Mouse (Mus musculus): ENCODE data around the gene Rala. TPM values are rescaled to one million over a fixed set of nuclear protein-coding genes. Genes with fewer than 3 reads are reported as not detected.
"Not testable (repeated sequence)": the region's sequence is repeated elsewhere in the genome, so short reads cannot be mapped to it uniquely, and the experiment has no call there.

Gene Rala
- polyA plus RNA-seq, 1 experiment from 2014 or later: 206 TPM

- no peak for ATAC-seq (ENCODE audit: low FRiP score)
- 41% methylated on average over 1 of the region's 1 CpGs for WGBS
- Histone ChIP-seq H3K9ac (no peak overlapping the region), H3K4me1 (replicated peaks) (no peaks in the 10 kb centered on the region), H3K27me3 (no peaks in the 10 kb centered on the region), H3K27ac (no peak overlapping the region), H3K4me3 (no peak overlapping the region), H3K9me3 (no peaks in the 10 kb centered on the region), H3K36me3 (no peaks in the 10 kb centered on the region), H3K4me2 (no peak overlapping the region)
These were observed 10.2 kb upstream of the Rala start for GRCm38 (mm10) chr13:17954282-17954681.

- H3K4me3 ChIP-seq; H3K4me2 ChIP-seq; H3K4me1 ChIP-seq (replicated peaks); H3K27ac ChIP-seq; H3K9me3 ChIP-seq; H3K36me3 ChIP-seq; H3K9ac ChIP-seq; H3K27me3 ChIP-seq; ATAC-seq (ENCODE audit: low FRiP score): not testable (repeated sequence)
- 91% methylated on average over 8 of the region's 8 CpGs for WGBS
These were observed 6.5 kb upstream of the Rala start for GRCm38 (mm10) chr13:17950581-17950980.

- no peak for ATAC-seq (ENCODE audit: low FRiP score)
- no peak overlapping the region for H3K27ac ChIP-seq
- no peaks in the 10 kb centered on the region for H3K9me3 ChIP-seq
- H3K4me1 ChIP-seq (replicated peaks): peaks cover 7% of the 10 kb centered on the region
- H3K4me3 ChIP-seq: no peak overlapping the region
- H3K4me2 ChIP-seq: no peak overlapping the region
- WGBS: 79% methylated on average over 18 of the region's 18 CpGs
- no peak overlapping the region for H3K9ac ChIP-seq
- no peaks in the 10 kb centered on the region for H3K36me3 ChIP-seq
- H3K27me3 ChIP-seq: no peaks in the 10 kb centered on the region
These were observed 5.5 kb upstream of the Rala start for GRCm38 (mm10) chr13:17949555-17949954.

- H3K9me3 ChIP-seq: no peaks in the 10 kb centered on the region
These were observed 547 bp downstream of the Rala start for GRCm38 (mm10) chr13:17943306-17944077.

GRCm38 (mm10) chr13:17942338-17942737 lies 1.7 kb downstream of the Rala start:
- ATAC-seq (ENCODE audit: low FRiP score): no peak
- peak overlapping the region; percentile 97 for H3K4me3 ChIP-seq
- 78% methylated on average over 6 of the region's 6 CpGs for WGBS
- H3K36me3 ChIP-seq: no peaks in the 10 kb centered on the region
- peaks cover 25% of the 10 kb centered on the region for H3K4me1 ChIP-seq (replicated peaks)
- H3K9me3 ChIP-seq: no peaks in the 10 kb centered on the region
- no peak overlapping the region for H3K27ac ChIP-seq
- H3K27me3 ChIP-seq: no peaks in the 10 kb centered on the region
- H3K9ac ChIP-seq: peak overlapping the region; percentile 96; the same call in 1 of the 2 replicates
- H3K4me2 ChIP-seq: peak overlapping the region; percentile 73

More at GRCm38 (mm10) chr13:17943306-17944077, 547 bp downstream of the Rala start:
- H3K9ac ChIP-seq: peak overlapping the region; percentile 96
- H3K27me3 ChIP-seq: no peaks in the 10 kb centered on the region
- H3K4me2 ChIP-seq: peak overlapping the region; percentile 73
- H3K4me1 ChIP-seq (replicated peaks): peaks cover 25% of the 10 kb centered on the region
- peak overlapping the region; percentile 97 for H3K27ac ChIP-seq
- ATAC-seq (ENCODE audit: low FRiP score): peak; percentile 80
- peak overlapping the region; percentile 97 for H3K4me3 ChIP-seq
- H3K36me3 ChIP-seq: no peaks in the 10 kb centered on the region
- WGBS: under 1% methylated on average over 36 of the region's 70 CpGs

- Histone ChIP-seq H3K4me1 (replicated peaks) (peaks cover 7% of the 10 kb centered on the region; the same call in 1 of the 2 replicates), H3K9me3 (no peaks in the 10 kb centered on the region), H3K27me3 (no peaks in the 10 kb centered on the region), H3K36me3 (peaks cover 5% of the 10 kb centered on the region), H3K4me3 (no peak overlapping the region), H3K9ac (no peak overlapping the region), H3K4me2 (no peak overlapping the region), H3K27ac (peak overlapping the region; percentile 35; the same call in 1 of the 2 replicates)
- WGBS: 72% methylated on average over 1 of the region's 1 CpGs
- no peak for ATAC-seq (ENCODE audit: low FRiP score)
These were observed 36.7 kb downstream of the Rala start for GRCm38 (mm10) chr13:17907309-17907708.

- Histone ChIP-seq H3K9me3 (no peaks in the 10 kb centered on the region), H3K4me3 (no peak overlapping the region), H3K27ac (no peak overlapping the region), H3K4me1 (replicated peaks) (peaks cover 20% of the 10 kb centered on the region), H3K36me3 (peaks cover 5% of the 10 kb centered on the region), H3K9ac (no peak overlapping the region), H3K4me2 (no peak overlapping the region), H3K27me3 (no peaks in the 10 kb centered on the region)
- ATAC-seq (ENCODE audit: low FRiP score): no peak
- WGBS: 94% methylated on average over 4 of the region's 4 CpGs
These were observed 42.6 kb downstream of the Rala start for GRCm38 (mm10) chr13:17901474-17901873.

GRCm38 (mm10) chr13:17900641-17901040 lies 43.4 kb downstream of the Rala start:
- Histone ChIP-seq H3K36me3 (peaks cover 9% of the 10 kb centered on the region), H3K27ac (no peak overlapping the region), H3K27me3 (no peaks in the 10 kb centered on the region), H3K9ac (no peak overlapping the region), H3K4me3 (no peak overlapping the region), H3K9me3 (no peaks in the 10 kb centered on the region), H3K4me1 (replicated peaks) (peaks cover 22% of the 10 kb centered on the region), H3K4me2 (no peak overlapping the region)
- WGBS: 91% methylated on average over 5 of the region's 5 CpGs
- ATAC-seq (ENCODE audit: low FRiP score): no peak

GRCm38 (mm10) chr13:17897040-17897439 lies 47.0 kb downstream of the Rala start:
- peak; percentile 77 for ATAC-seq (ENCODE audit: low FRiP score)
- 43% methylated on average over 1 of the region's 1 CpGs for WGBS
- peak overlapping the region; percentile 71 for H3K27ac ChIP-seq

GRCm38 (mm10) chr13:17891545-17891944 lies 52.5 kb downstream of the Rala start:
- H3K27ac ChIP-seq: no peak overlapping the region
- H3K36me3 ChIP-seq: peaks cover 69% of the 10 kb centered on the region
- ATAC-seq (ENCODE audit: low FRiP score): no peak
- H3K27me3 ChIP-seq: no peaks in the 10 kb centered on the region
- H3K9me3 ChIP-seq: no peaks in the 10 kb centered on the region
- H3K4me3 ChIP-seq: no peak overlapping the region
- 95% methylated on average over 6 of the region's 6 CpGs for WGBS
- H3K9ac ChIP-seq: no peak overlapping the region
- peaks cover 2% of the 10 kb centered on the region; the same call in 1 of the 2 replicates for H3K4me1 ChIP-seq (replicated peaks)
- H3K4me2 ChIP-seq: no peak overlapping the region

More at GRCm38 (mm10) chr13:17897040-17897439, 47.0 kb downstream of the Rala start:
- Histone ChIP-seq H3K4me1 (replicated peaks) (peaks cover 22% of the 10 kb centered on the region), H3K36me3 (peaks cover 27% of the 10 kb centered on the region), H3K27me3 (no peaks in the 10 kb centered on the region), H3K4me2 (no peak overlapping the region), H3K4me3 (no peak overlapping the region), H3K9ac (no peak overlapping the region), H3K9me3 (no peaks in the 10 kb centered on the region)

GRCm38 (mm10) chr13:17884211-17884610 lies 59.8 kb downstream of the Rala start:
- no peak overlapping the region for H3K9ac ChIP-seq
- H3K4me2 ChIP-seq: no peak overlapping the region
- no peak overlapping the region for H3K4me3 ChIP-seq
- no peaks in the 10 kb centered on the region for H3K27me3 ChIP-seq
- H3K4me1 ChIP-seq (replicated peaks): no peaks in the 10 kb centered on the region
- ATAC-seq (ENCODE audit: low FRiP score): no peak
- H3K27ac ChIP-seq: no peak overlapping the region
- H3K36me3 ChIP-seq: peaks cover 62% of the 10 kb centered on the region
- H3K9me3 ChIP-seq: no peaks in the 10 kb centered on the region
- 84% methylated on average over 8 of the region's 8 CpGs for WGBS

GRCm38 (mm10) chr13:17879061-17879460 lies 65.0 kb downstream of the Rala start:
- H3K4me1 ChIP-seq (replicated peaks): no peaks in the 10 kb centered on the region
- ATAC-seq (ENCODE audit: low FRiP score): no peak

GRCm38 (mm10) chr13:17866741-17867140 lies 77.3 kb downstream of the Rala start:
- Histone ChIP-seq H3K4me3 (no peak overlapping the region), H3K4me1 (replicated peaks) (no peaks in the 10 kb centered on the region), H3K9ac (no peak overlapping the region), H3K36me3 (no peaks in the 10 kb centered on the region), H3K4me2 (no peak overlapping the region), H3K27me3 (no peaks in the 10 kb centered on the region), H3K27ac (no peak overlapping the region), H3K9me3 (no peaks in the 10 kb centered on the region)
- WGBS: 93% methylated on average over 2 of the region's 2 CpGs
- no peak for ATAC-seq (ENCODE audit: low FRiP score)

More at GRCm38 (mm10) chr13:17879061-17879460, 65.0 kb downstream of the Rala start:
- no peak overlapping the region for H3K4me3 ChIP-seq
- H3K4me2 ChIP-seq: no peak overlapping the region
- no peaks in the 10 kb centered on the region for H3K27me3 ChIP-seq
- peaks cover 23% of the 10 kb centered on the region for H3K36me3 ChIP-seq
- no peak overlapping the region for H3K27ac ChIP-seq
- H3K9ac ChIP-seq: no peak overlapping the region
- H3K9me3 ChIP-seq: no peaks in the 10 kb centered on the region
